Mouse (Mus musculus) forebrain, embryonic 14.5 days (tissue): Measurements from ENCODE around the gene Agl. TPM values are rescaled to one million over a fixed set of nuclear protein-coding genes. Genes with fewer than 3 reads are reported as not detected.

Experiments used
- ATAC-seq: fragments of 200-750 bp; cut with Nextera tagmentation; 2 replicates; pipeline ENCODE4 v1.8.0; 2017; ENCODE audit warnings: mild to moderate bottlenecking, moderate library complexity
- DNase-seq: peaks from one replicate; pipeline ENCODE4 v3.0.0-alpha.2; 2015; ENCODE audit warnings: low spot score
- H3K27ac ChIP-seq: fragments of 300-500 bp; sonication (generic); 2 replicates; pipeline ENCODE4 v1.5.1; 2014; ENCODE audit warnings: low read depth, mild to moderate bottlenecking, control low read depth, low read length, moderate library complexity
- H3K27me3 ChIP-seq: fragments of 300-500 bp; sonication (generic); replicated peaks from 2 replicates; pipeline ENCODE4 v1.6.1; 2014; ENCODE audit warnings: low read length, control low read depth, mixed read lengths; ENCODE audit not compliant: control insufficient read depth, insufficient read depth
- H3K36me3 ChIP-seq: fragments of 300-500 bp; sonication (generic); 2 replicates; pipeline ENCODE4 v1.6.1; 2014; ENCODE audit warnings: low read length, control low read depth; ENCODE audit not compliant: control insufficient read depth, insufficient read depth
- H3K4me1 ChIP-seq: fragments of 300-500 bp; sonication (generic); 2 replicates; pipeline ENCODE4 v1.6.1; 2014; ENCODE audit warnings: antibody characterized with exemption, low read length, control low read depth; ENCODE audit not compliant: control insufficient read depth, insufficient read depth
- H3K4me2 ChIP-seq: fragments of 300-500 bp; sonication (generic); 2 replicates; pipeline ENCODE4 v1.6.1; 2014; ENCODE audit warnings: mild to moderate bottlenecking, control low read depth, low read length
- H3K4me3 ChIP-seq: fragments of 300-500 bp; sonication (generic); 2 replicates; pipeline ENCODE4 v1.5.1; 2014; ENCODE audit warnings: low read depth, low read length, control low read depth
- H3K9ac ChIP-seq: fragments of 300-500 bp; sonication (generic); 2 replicates; pipeline ENCODE4 v1.6.1; 2014; ENCODE audit warnings: mild to moderate bottlenecking, low read length, control low read depth, moderate library complexity
- H3K9me3 ChIP-seq: fragments of 300-500 bp; sonication (generic); replicated peaks from 2 replicates; pipeline ENCODE4 v1.6.1; 2016; ENCODE audit warnings: low read length, control low read depth, mixed read lengths; ENCODE audit not compliant: control insufficient read depth
- WGBS: fragments of 180-500 bp; shearing (Covaris S2); extraction: QIAGEN DNeasy Blood & Tissue Kit; methylation state at CpG from one replicate; pipeline ENCODE4 v1.1.7; 2014; 5-methylcytosine and 5-hydroxymethylcytosine counted together
- polyA plus RNA-seq: library from polyadenylated mRNA; unstranded; fragments of >200 nt; fragmentation: Nextera tagmentation; extraction: Ambion mirVana; gene quantifications from 2 replicates; pipeline ENCODE4 v1.2.1, GENCODE M21; 2014

Agl gene
- polyA plus RNA-seq, 1 experiment from 2014 or later: 10.7 TPM

DNA sequence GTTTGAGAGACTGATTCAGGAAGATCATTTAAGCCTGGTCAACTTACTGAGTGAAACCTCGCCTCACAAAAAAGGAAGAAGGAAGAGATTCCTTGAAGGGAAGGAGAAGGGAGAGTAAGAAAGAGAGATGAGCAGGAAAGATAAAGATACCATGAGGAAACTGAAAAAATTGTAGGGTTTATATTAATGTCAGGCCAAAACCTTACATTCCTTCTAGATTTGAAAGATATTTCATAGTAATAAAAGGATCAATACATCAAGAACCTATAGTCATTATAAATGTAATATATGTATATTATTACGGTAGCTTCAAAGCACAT, 112.3 kb downstream of the Agl start:
- Histone ChIP-seq H3K27ac (no peak overlapping the region), H3K4me2 (no peak overlapping the region), H3K4me1 (no peaks in the 10 kb centered on the region), H3K36me3 (no peaks in the 10 kb centered on the region), H3K9ac (no peak overlapping the region), H3K27me3 (no peaks in the 10 kb centered on the region), H3K4me3 (no peak overlapping the region), H3K9me3 (no peaks in the 10 kb centered on the region)
- DNase-seq (no peak), ATAC-seq (no peak)
- WGBS: 93% methylated on average over 2 of the region's 2 CpGs

DNA sequence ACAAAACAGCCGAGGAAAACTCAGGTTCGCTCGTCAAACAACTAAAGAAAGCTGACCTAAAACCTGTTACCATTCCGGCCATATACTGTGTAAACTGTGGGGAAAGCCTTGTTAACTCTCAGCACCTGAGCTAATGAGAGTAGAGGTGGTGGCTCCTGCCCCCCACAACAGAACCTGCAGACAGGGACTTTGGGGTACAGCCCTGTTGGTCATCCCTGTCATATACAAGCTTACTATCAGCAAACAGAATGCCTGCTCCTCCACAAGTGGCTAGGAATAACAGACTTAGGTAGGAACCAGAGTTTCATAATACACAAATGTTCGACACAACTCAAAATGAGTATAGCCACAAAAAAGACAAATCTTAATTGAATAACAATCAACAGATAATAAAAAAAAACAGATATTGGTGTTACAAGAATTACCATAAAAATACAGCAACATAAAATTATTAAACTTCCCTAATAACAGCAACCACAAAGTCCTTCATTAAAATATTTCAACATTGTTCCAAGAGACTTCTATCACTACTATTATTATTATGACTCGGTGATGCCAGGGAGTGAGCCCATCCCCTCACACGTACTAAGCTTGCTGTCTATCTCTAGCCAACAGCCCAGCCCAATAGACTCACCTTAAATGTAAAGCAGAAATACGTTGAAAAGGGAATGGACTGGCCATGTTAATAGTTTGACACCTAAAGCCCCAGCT, 112.9 kb downstream of the Agl start:
- H3K27ac ChIP-seq: no peak overlapping the region
- no peaks in the 10 kb centered on the region for H3K4me1 ChIP-seq
- WGBS: 88% methylated on average over 8 of the region's 8 CpGs
- DNase-seq (no peak), ATAC-seq (no peak)
- H3K27me3 ChIP-seq: no peaks in the 10 kb centered on the region
- H3K9me3 ChIP-seq: no peaks in the 10 kb centered on the region
- no peak overlapping the region for H3K4me3 ChIP-seq
- no peak overlapping the region for H3K9ac ChIP-seq
- H3K36me3 ChIP-seq: no peaks in the 10 kb centered on the region
- no peak overlapping the region for H3K4me2 ChIP-seq

DNA sequence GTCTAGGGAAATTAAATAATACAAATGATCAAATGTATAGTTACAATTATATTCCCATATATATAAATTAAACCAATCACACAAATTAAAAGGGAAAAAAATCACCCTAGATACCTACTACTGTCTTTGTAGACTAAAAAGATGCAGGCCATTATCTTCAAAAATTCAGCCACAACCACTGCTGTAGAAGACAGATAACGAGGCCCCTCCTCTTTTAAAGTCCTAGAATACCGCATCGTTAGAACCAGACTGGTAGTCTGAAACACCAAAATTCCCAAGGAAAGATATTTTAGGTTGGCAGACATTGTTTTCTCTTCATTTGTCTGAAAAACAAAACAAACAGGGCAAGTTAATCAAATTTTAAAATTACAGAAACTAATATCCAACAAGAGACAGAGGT, 113.7 kb downstream of the Agl start:
- 64% methylated on average over 3 of the region's 3 CpGs for WGBS
- Histone ChIP-seq H3K4me1 (no peaks in the 10 kb centered on the region), H3K4me3 (no peak overlapping the region), H3K9me3 (no peaks in the 10 kb centered on the region), H3K27ac (no peak overlapping the region), H3K4me2 (no peak overlapping the region), H3K36me3 (no peaks in the 10 kb centered on the region), H3K27me3 (no peaks in the 10 kb centered on the region), H3K9ac (no peak overlapping the region)
- ATAC-seq (no peak), DNase-seq (no peak)

Other genes starting within 250 kb of the Agl start
- 0.17 and 0.28 TPM in 2 replicates for gene Lrrc39, start 245.2 kb downstream of the Agl start, polyA plus RNA-seq
- 15.0 and 18.2 TPM in 2 replicates for gene Sass6, start 213.2 kb downstream of the Agl start, polyA plus RNA-seq
- gene Trmt13, start 193.6 kb downstream of the Agl start, polyA plus RNA-seq: 14.1 and 19.6 TPM in 2 replicates
- gene Mfsd14a, start 145.5 kb downstream of the Agl start, polyA plus RNA-seq: 80.8 and 88.0 TPM in 2 replicates
- not detected in 2 replicates for gene Gm43191, start 126.9 kb downstream of the Agl start, polyA plus RNA-seq
- 4.6 and 5.6 TPM in 2 replicates for gene Slc35a3, start 95.3 kb downstream of the Agl start, polyA plus RNA-seq
- 1.9 and 3.1 TPM in 2 replicates for gene Frrs1, start 51.3 kb upstream of the Agl start, polyA plus RNA-seq
- gene 4930455H04Rik, start 160.1 kb upstream of the Agl start, polyA plus RNA-seq: not detected in 2 replicates
- gene Palmd, start 160.8 kb upstream of the Agl start, polyA plus RNA-seq: 15.9 and 17.3 TPM in 2 replicates